Mouse (Mus musculus) c-Kit-positive CD71-positive TER-119-negative erythroid progenitor cells, embryonic 14.5 days (primary cell): ENCODE measurements around the gene Olfr373.

Experiments
- DNase-seq: peaks from one replicate; pipeline ENCODE4 v3.0.0-alpha.2; 2013; ENCODE audit warnings: low read depth

Olfr373 gene

DNA sequence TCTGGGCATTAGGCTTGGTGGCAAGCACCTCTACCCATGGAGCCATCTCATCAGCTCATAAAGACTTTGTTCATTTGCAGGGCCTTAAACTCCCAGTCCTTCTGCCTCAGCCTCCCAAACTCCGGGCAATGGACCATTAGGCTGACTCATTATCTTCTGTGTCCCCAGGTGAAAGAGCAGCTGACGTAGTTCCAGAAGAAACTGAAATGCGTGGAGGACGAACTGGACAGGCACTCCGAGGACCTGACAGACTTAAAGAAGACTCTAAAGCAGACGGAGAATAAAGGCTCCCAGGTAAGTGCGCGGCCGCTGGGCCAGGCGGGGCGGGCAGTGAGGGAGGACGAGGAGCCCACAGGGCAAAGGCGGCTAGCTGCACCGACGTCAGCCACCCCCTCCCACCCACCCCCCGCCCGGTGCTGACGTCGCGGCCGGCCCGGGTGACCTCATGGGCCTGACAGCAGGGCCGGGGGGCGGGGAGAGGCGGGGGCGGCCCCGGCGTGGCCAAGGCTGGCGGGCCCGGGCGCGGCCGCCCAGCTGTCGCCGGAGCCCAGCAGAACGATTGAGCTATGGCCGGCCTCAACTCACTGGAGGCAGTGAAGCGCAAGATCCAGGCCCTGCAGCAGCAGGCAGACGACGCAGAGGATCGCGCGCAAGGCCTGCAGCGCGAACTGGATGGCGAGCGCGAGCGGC is 51.9 kb downstream of the Olfr373 start, which contains the start of gene Tpm4:
Gene Tpm4 (plus strand): TSS at position 220 of the 690 bp plus-strand sequence.
- no peak for DNase-seq

DNA sequence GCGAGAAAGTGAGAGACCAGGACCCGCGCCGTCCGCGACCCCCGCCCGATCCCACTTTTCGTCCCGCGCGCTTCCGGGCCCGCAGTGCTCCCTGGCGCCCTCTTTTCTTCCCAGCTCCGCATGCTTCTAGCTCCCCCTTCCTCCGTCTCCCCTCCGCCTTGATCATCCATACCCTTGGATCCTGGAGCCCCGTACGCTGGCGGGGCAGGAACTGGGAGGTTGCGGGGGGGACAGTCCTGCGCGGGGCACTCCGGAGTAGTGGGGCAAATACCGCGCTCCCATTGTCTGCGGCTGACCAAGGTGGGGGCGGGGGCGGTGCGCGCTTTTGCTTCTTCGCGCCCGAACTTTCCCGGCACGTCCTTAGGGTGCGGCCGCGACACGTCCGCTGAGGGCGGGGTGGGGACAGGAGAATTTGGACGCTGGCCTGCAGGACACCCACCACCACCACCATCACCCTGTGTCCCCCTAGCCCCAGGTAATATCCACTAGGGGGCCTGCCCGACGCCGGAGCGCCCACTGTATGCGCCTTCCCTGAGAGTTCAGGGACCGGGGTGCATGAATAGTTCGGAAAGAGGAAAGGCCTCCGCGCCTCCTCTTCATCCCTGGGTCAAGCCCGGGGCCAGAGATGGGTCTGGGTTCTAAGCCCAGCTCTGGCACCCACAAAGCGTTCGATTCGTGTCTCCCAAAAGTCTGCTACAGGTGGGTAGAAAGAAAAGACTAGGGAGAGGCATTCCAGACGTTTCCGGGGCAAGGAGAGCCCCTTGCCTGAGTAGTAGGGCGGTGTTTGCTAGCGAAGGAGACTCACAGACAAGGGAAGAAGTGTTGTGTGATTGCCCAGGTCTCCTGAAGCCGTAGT is 52.7 kb downstream of the Olfr373 start:
- DNase-seq = no peak

DNA sequence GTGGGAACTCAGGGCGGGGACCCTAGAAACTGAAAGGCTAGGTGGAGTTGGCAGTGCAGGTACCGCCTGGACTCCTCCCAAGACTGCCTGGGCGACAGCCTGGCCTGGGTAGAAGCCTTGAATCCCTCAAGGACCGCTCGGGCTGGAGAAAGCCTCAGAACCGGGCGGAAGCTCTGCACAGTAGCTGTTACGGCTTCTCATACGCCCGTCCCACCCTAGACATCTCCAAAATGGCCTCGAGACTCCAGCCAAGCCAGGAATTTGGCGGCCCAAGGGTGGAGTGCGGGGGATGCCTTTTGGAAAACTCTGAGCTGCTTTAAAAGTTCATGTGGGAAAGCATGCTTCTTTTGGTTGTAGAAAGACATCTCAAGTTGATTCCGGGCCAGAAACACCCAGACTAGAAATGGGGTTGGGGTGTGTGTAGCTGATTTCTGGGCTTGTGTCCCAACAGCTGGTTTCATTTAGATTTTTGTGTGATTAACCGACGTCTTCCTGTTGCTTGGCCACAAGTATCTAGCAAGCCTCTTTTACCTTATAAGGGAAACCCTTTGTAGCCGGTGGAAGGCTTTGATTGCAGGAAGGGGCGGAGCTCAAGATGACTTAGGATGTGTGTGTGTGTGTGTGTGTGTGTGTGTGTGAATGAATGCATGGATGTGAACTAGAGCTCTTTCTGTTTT is 53.5 kb downstream of the Olfr373 start:
- no peak for DNase-seq

DNA sequence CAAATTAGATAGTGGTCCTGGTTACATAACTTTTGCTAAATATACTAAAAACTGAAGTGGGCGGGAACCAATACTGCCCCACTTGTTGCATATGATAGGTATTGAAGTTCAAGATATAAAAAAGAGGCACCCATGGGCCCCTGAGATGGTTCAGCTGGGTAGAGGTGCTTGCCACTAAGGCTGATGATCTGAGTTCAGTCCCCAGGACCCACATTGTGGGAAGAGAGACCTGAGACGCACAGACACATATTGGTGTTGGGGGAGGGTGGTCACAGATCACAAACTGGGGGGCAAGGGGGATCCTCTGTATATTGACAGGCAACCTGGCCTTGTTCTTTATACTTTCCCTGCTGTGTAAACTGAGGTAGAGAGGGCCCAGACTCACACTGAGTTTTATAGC is 54.5 kb downstream of the Olfr373 start:
- no peak for DNase-seq

DNA sequence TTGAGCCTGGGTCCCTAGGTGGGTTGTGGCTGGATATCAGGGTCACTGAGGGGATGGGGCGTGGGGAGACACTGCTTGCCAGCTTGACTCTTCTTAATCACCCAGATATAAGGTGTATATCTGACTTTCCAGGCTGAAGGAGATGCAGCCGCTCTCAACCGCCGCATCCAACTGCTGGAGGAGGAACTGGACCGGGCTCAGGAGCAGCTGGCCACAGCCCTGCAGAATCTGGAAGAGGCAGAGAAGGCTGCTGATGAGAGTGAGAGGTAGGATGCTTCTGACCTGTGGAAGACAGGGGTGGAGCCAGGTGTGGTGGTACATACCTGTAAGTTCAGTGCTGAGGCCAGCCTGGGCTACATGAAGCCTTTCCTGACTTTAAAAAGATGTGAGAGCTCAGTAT is 55.5 kb downstream of the Olfr373 start:
- no peak for DNase-seq

DNA sequence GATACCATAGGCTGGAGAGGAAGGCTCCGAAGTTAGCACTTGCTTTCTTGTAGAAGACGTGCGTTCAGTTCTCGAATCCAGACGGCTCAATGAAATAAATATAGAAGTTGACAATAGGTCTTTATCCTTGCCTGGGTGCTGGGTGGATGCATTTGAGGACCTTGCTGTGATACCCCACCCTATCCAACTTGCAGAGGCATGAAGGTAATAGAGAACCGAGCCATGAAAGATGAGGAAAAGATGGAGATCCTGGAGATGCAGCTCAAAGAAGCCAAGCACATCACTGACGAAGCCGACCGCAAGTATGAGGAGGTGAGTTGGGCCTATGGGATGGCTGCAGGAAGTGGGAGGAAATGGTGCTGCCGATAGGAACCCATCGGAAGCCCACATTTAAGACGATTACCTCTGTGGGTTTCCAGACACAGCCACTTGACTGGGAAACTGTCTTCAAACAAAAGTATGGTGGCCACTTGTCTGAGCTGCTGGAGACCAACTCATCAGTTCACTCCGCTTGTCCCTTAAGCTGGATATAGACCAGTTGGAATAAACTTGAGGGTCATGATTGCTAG is 60.4 kb downstream of the Olfr373 start:
- DNase-seq = no peak

DNA sequence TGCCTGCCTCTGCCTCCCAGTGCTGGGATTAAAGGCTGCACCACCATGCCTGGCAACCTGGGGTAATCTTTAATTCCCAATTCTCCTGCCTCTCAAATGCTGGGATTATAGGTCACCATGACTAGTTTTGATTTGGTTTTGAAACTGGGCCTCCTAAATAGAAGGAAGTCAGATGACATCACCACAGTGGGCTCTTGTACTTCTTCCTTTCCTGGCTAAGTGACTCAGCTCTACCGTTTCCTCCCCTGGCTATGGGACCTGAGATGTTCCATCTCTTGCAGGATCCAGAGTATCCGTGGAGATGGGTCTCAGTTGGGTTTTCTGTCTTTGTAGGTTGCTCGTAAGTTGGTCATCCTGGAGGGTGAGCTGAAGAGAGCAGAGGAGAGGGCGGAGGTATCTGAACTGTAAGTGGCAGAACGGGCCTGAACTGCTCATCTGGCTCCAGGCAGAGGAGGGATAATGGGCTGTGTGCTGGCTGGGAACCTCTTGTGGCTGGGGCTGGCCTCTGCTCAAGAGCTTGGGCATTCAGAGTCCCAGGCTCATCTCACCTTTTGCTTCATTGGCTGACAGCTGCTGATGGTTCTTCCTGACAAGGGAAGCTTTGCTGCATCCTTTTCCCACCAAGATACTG is 61.5 kb downstream of the Olfr373 start:
- DNase-seq = no peak

DNA sequence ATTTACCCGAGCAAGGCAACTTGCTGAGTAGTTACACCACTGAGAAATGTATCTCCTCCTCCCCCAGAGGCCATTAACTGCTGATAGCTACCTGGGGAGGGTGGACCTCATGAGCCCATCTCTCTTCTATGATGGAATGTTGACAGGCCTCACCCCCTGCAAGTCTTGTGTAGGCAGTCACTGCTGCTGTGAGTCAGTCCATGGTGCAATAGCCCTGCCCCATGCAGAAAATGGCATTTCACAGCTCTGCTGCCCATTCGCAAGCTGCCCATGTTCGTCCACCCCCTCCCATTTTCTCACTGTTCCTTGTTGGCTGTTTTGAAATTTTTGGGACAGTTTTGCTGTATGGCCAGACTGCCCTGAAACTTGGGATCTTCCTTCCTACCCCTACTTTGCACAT is 62.5 kb downstream of the Olfr373 start:
- DNase-seq = no peak

DNA sequence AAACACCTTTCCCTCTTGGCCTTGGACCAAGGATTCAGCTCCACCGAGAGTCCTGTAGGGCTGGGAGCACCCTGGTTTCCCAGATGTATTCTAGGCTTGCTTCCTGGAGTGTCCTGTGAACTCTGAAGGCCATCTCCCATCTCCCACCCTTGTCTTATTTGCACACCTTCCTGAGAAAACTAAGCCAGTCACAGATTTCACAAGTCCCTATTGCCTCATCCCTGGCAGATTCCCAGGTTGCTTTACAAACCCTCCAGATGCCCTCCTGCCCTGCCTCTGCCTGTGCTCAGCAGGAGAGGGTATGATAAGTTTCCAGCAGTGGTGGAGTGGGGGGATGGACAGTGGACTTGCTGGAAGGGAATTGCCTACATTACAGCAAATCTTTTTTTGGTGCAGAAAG is 63.1 kb downstream of the Olfr373 start:
- DNase-seq = no peak

DNA sequence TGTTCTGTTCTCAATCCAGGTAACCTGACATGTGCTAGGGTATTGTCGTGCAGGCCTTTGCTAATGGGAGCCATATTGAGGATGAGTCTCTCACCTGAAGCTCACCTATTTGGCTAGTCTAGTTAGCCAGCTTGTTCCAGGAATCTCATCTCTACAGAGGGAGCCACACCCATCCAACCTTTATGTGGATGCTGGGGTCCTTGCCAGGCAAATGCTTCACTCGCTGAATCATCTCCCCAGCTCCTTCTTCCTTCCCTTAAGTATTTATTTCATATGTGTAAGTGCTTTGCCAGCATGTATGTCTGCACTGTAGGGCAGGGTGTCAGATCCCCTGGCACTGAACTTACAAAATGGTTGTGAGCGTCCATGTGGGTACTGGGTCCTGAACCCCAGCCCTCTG is 63.6 kb downstream of the Olfr373 start:
- DNase-seq = no peak

DNA sequence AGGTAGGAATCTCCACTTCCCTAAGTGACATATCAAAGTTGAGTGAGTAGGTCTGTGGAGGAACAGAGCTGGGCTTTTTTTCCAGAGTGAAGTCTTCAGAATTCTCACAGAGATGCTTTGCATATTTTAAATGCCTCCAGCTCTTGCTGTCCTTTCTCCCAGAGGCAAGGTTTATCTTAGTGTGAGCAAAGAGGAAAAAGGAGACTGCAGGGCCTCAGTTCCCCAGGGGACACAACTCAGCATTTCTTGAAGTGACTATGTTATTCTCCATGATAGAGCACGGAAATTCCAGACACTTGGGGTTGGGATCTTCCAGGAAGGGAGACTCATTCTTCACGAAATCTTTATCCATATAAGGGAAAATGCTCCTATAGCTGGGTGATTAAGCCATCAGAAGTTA is 64.3 kb downstream of the Olfr373 start:
- no peak for DNase-seq

DNA sequence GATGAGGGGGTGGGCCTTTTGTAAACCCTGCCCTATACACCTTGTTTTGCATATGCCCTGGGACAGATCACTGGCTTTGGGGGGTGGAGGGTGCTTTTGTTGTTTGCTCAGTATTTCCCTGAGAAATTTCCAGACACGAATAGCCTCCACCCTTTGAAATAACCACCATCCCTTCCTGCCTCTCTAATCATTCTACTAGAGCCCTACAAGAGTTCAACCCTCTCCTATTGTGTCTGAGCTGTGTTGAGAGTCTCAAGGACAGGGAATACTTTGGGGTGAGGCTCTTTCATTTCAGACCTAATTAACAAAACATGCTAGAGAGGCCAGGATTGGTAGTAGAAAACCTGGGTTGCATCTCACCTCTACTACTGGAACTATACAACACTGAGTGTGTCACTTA is 66.1 kb downstream of the Olfr373 start:
- DNase-seq = no peak

DNA sequence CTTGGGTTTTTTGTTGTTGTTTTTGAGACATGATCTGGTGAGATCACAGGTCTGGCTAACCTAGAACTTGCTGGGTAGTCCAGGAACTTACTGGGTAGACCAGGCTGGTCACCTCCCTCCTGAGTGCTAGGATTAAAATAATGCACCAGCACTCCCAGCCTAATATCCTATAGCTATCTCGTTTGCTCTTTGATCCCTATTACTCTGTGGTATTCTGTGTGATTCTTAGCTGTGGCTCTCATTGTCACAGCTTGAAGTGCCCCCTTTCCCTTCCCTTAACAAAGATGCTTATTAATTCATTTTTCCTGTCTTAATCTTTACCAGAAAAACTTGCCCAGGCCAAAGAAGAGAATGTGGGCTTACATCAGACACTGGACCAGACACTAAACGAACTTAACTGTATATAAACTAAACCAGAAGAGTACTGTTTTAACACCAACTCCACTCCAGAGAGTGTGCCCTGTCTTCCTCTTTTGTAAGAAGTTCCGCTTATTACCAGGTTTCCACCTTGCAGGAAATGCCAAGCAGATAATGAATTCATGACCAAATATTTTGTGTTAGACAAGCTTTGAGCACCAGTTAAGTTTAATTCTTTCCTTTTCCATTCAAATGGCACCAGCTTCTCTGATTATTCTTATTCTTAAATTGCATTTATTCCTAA is 68.6 kb downstream of the Olfr373 start:
- DNase-seq = no peak
